Mouse (Mus musculus) cerebellum, adult 2 months (tissue): ENCODE measurements around the gene Gck.

ENCODE experiments used
- CTCF ChIP-seq: fragments of 200-500 bp; IDR thresholded peaks from 2 replicates; pipeline ENCODE4 v1.5.1; 2011; ENCODE audit warnings: low read depth, mild to moderate bottlenecking, control low read depth, low read length, moderate library complexity, borderline replicate concordance; ENCODE audit not compliant: insufficient read depth
- POLR2A ChIP-seq: fragments of 200-500 bp; IDR thresholded peaks from 2 replicates; pipeline ENCODE4 v1.6.1; 2011; ENCODE audit warnings: low read length, control low read depth, borderline replicate concordance; ENCODE audit not compliant: insufficient read depth

GRCm38 (mm10) chr11:5912635-5913034 is 37.2 kb downstream of the Gck start:
- TF ChIP-seq CTCF (peak; percentile 84), POLR2A (no peak)
